Mouse (Mus musculus) lung, embryonic 16.5 days (tissue): ENCODE measurements around the gene Ncbp3. TPM values are rescaled to one million over a fixed set of nuclear protein-coding genes. Genes with fewer than 3 reads are reported as not detected.

ENCODE experiments used
- ATAC-seq: fragments of 200-750 bp; cut with Nextera tagmentation; 2 replicates; pipeline ENCODE4 v1.8.0; 2017; ENCODE audit warnings: low read depth, mild to moderate bottlenecking, moderate library complexity
- H3K27ac ChIP-seq: fragments of 300-500 bp; sonication (generic); 2 replicates; pipeline ENCODE4 v1.5.1; 2014; ENCODE audit warnings: mild to moderate bottlenecking, control low read depth, low read length
- H3K27me3 ChIP-seq: fragments of 300-500 bp; sonication (generic); 2 replicates; pipeline ENCODE4 v1.6.1; 2014; ENCODE audit warnings: low read depth, low read length, mixed read lengths; ENCODE audit not compliant: control insufficient read depth, insufficient read depth
- H3K36me3 ChIP-seq: fragments of 300-500 bp; sonication (generic); 2 replicates; pipeline ENCODE4 v1.6.1; 2014; ENCODE audit warnings: low read length; ENCODE audit not compliant: control insufficient read depth, insufficient read depth
- H3K4me1 ChIP-seq: fragments of 300-500 bp; sonication (generic); replicated peaks from 2 replicates; pipeline ENCODE4 v1.6.1; 2014; ENCODE audit warnings: low read length, mixed read lengths; ENCODE audit not compliant: control insufficient read depth, insufficient read depth
- H3K4me2 ChIP-seq: fragments of 300-500 bp; sonication (generic); 2 replicates; pipeline ENCODE4 v1.6.1; 2014; ENCODE audit warnings: low read depth, low read length, control low read depth
- H3K4me3 ChIP-seq: fragments of 300-500 bp; sonication (generic); 2 replicates; pipeline ENCODE4 v1.5.1; 2014; ENCODE audit warnings: mild to moderate bottlenecking, low read length, control low read depth
- H3K9ac ChIP-seq: fragments of 300-500 bp; sonication (generic); 2 replicates; pipeline ENCODE4 v1.6.1; 2014; ENCODE audit warnings: low read length, control low read depth
- H3K9me3 ChIP-seq: fragments of 300-500 bp; sonication (generic); 2 replicates; pipeline ENCODE4 v1.6.1; 2016; ENCODE audit warnings: low read length; ENCODE audit not compliant: control insufficient read depth
- WGBS: fragments of 180-500 bp; shearing (Covaris S2); extraction: QIAGEN DNeasy Blood & Tissue Kit; methylation state at CpG from one replicate; pipeline ENCODE4 v1.1.7; 2014; 5-methylcytosine and 5-hydroxymethylcytosine counted together
- polyA plus RNA-seq: library from polyadenylated mRNA; unstranded; fragments of >200 nt; fragmentation: Nextera tagmentation; extraction: Ambion mirVana; gene quantifications from 2 replicates; pipeline ENCODE4 v1.2.1, GENCODE M21; 2015

Gene Ncbp3
- polyA plus RNA-seq, 1 experiment from 2014 or later = 11.7 TPM

DNA sequence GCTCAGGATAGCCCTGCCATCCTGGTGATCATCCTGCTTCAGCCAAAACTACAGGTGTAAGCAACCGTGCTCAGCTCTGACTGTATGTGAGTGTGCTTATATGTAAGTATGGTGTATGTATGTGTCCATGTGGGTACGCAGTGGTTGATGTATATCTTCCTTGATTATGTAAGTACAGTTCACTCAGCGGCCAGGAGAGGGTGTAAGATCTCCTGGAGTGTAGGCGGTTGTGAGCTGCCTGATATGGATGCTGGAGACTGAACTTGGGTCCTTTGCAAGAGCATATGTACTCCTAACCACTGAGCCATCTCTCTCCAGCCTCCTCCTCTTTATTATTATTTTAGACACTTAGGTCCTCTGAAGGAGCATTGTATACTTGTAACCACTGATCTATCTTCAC lies 2.8 kb upstream of the Ncbp3 start:
- no peak overlapping the region for H3K9ac ChIP-seq
- no peak for ATAC-seq
- H3K27ac ChIP-seq = no peak overlapping the region
- no peaks in the 10 kb centered on the region for H3K36me3 ChIP-seq
- H3K27me3 ChIP-seq = no peaks in the 10 kb centered on the region
- peaks cover 16% of the 10 kb centered on the region for H3K4me1 ChIP-seq
- 68% methylated on average over 4 of the region's 4 CpGs for WGBS
- no peak overlapping the region for H3K4me3 ChIP-seq
- H3K4me2 ChIP-seq = no peak overlapping the region
- H3K9me3 ChIP-seq = no peaks in the 10 kb centered on the region

GRCm38 (mm10) chr11:73048030-73048876 lies 670 bp downstream of the Ncbp3 start:
- Histone ChIP-seq H3K4me3 (peak overlapping the region; percentile 70), H3K9me3 (no peaks in the 10 kb centered on the region), H3K27ac (peak overlapping the region; percentile 80), H3K27me3 (no peaks in the 10 kb centered on the region), H3K36me3 (peaks cover 7% of the 10 kb centered on the region), H3K9ac (peak overlapping the region; percentile 91), H3K4me1 (peaks cover 16% of the 10 kb centered on the region), H3K4me2 (peak overlapping the region; percentile 83)
- peak; percentile 69 for ATAC-seq
- WGBS = 1% methylated on average over 47 of the region's 55 CpGs

GRCm38 (mm10) chr11:73049335-73049734 lies 1.8 kb downstream of the Ncbp3 start:
- H3K27ac ChIP-seq = no peak overlapping the region
- no peak for ATAC-seq
- H3K27me3 ChIP-seq = no peaks in the 10 kb centered on the region
- H3K4me1 ChIP-seq = peaks cover 16% of the 10 kb centered on the region
- peak overlapping the region; percentile 83 for H3K4me2 ChIP-seq
- no peaks in the 10 kb centered on the region for H3K9me3 ChIP-seq
- no peak overlapping the region for H3K9ac ChIP-seq
- WGBS = 3% methylated on average over 4 of the region's 4 CpGs
- H3K4me3 ChIP-seq = peak overlapping the region; percentile 70; the same call in 1 of the 2 replicates
- H3K36me3 ChIP-seq = peaks cover 18% of the 10 kb centered on the region

DNA sequence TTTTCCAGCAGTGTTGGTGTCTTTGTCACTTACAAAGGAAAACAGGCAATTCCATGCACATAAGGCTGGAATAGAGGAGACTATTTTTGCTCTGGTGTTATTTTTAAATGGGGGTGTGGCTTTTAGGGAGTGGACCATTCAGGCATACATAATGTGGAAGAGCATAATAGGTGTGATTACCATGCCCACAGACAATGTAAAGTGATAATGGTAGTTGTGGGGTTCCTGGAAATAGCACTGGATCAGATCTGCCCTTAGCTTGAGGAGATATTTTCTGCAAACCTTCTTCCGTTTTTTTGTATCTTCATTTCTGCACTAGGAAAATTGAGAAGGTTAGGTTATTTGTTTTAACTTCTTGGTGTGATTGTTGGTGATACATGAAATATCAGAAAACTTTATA lies 5.2 kb downstream of the Ncbp3 start:
- H3K36me3 ChIP-seq = peaks cover 31% of the 10 kb centered on the region
- 79% methylated on average over 1 of the region's 1 CpGs for WGBS
- no peak overlapping the region for H3K9ac ChIP-seq

DNA sequence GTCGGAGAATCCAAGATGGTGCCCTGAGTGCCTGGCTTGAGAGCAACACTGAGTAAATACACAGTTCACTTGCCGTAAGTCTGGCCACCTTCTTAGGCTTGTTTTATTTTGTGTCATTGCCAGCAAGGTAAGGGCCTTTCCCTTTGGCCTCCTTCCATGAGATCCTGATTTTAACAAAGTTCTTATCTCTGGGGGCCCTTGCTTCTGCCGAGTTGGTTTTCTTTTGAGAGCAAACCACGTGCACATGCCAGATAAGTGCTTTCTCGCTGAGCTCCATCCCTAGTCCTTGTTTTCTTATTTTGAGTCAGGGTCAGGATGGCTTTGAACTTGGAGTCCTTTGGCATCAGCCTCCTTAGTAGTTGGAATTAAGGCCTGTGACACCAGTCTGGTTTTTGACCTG lies 10.1 kb downstream of the Ncbp3 start:
- H3K27ac ChIP-seq = no peak overlapping the region
- no peak overlapping the region for H3K4me2 ChIP-seq
- H3K4me1 ChIP-seq = no peaks in the 10 kb centered on the region
- no peaks in the 10 kb centered on the region for H3K9me3 ChIP-seq
- ATAC-seq = no peak
- no peak overlapping the region for H3K4me3 ChIP-seq
- peaks cover 28% of the 10 kb centered on the region for H3K36me3 ChIP-seq
- H3K9ac ChIP-seq = no peak overlapping the region
- H3K27me3 ChIP-seq = no peaks in the 10 kb centered on the region
- WGBS = 47% methylated on average over 5 of the region's 5 CpGs

More for the DNA sequence above, 5.2 kb downstream of the Ncbp3 start:
- no peak overlapping the region for H3K27ac ChIP-seq
- H3K9me3 ChIP-seq = no peaks in the 10 kb centered on the region
- no peak overlapping the region for H3K4me3 ChIP-seq
- no peak for ATAC-seq
- peaks cover 12% of the 10 kb centered on the region for H3K4me1 ChIP-seq
- H3K27me3 ChIP-seq = no peaks in the 10 kb centered on the region
- H3K4me2 ChIP-seq = no peak overlapping the region

- Histone ChIP-seq H3K4me3 (no peak overlapping the region), H3K9me3 (no peaks in the 10 kb centered on the region), H3K4me1 (no peaks in the 10 kb centered on the region), H3K9ac (no peak overlapping the region), H3K4me2 (no peak overlapping the region), H3K36me3 (peaks cover 17% of the 10 kb centered on the region), H3K27ac (no peak overlapping the region), H3K27me3 (no peaks in the 10 kb centered on the region)
- ATAC-seq = no peak
- 70% methylated on average over 3 of the region's 3 CpGs for WGBS
These were observed 12.0 kb downstream of the Ncbp3 start for GRCm38 (mm10) chr11:73059630-73060029.

DNA sequence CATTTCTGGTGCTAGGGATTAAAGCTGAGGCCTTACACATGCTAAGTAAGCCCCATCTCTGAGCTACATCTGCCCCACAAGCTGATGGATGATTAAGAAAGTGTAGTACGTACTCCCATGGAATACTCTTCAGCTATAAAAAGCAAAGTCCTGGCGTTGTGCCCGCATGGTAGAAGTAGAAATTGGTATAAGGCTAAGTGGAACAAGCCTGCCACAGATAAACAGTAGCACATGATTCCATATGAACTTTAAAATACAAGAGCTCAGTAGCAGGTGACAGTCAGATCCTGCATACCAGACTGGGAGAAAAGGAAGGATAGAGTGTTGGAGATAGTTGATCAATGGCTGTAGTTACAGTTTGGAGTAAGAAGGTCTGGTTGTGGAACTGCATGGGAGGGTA lies 13.8 kb downstream of the Ncbp3 start:
- Histone ChIP-seq H3K9me3 (no peaks in the 10 kb centered on the region), H3K27ac (no peak overlapping the region), H3K36me3 (peaks cover 11% of the 10 kb centered on the region), H3K4me1 (no peaks in the 10 kb centered on the region), H3K4me3 (no peak overlapping the region), H3K4me2 (no peak overlapping the region), H3K9ac (no peak overlapping the region), H3K27me3 (no peaks in the 10 kb centered on the region)
- 88% methylated on average over 3 of the region's 3 CpGs for WGBS
- no peak for ATAC-seq

DNA sequence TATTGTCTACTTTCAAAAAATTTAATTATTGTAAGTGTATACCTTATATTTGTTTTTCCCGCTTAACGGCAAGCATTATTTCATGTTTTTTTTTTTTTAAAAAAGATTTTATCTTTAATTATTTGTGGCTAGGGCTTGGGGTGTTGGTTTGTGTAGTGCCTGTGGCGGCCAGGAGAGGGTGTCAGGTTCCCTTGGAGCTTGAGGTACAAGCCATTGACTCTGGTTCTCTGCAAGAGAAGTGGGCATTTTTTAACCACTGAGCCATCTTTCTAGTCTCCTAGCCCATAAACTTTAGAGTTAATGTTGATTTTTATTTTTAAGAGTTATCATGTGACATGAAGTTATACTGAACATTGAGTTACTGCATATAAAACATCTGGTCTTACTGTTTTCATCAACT lies 24.3 kb downstream of the Ncbp3 start:
- ATAC-seq = no peak

GRCm38 (mm10) chr11:73076295-73076694 lies 28.7 kb downstream of the Ncbp3 start:
- Histone ChIP-seq H3K27ac (no peak overlapping the region), H3K4me2 (no peak overlapping the region), H3K27me3 (no peaks in the 10 kb centered on the region), H3K4me1 (no peaks in the 10 kb centered on the region), H3K36me3 (peaks cover 63% of the 10 kb centered on the region), H3K9ac (no peak overlapping the region), H3K4me3 (no peak overlapping the region), H3K9me3 (no peaks in the 10 kb centered on the region)
- ATAC-seq = no peak
- 85% methylated on average over 4 of the region's 4 CpGs for WGBS

More for the DNA sequence above, 24.3 kb downstream of the Ncbp3 start:
- H3K4me3 ChIP-seq = no peak overlapping the region
- H3K4me2 ChIP-seq = no peak overlapping the region
- no peaks in the 10 kb centered on the region for H3K27me3 ChIP-seq
- H3K27ac ChIP-seq = no peak overlapping the region
- 83% methylated on average over 3 of the region's 3 CpGs for WGBS
- H3K9me3 ChIP-seq = no peaks in the 10 kb centered on the region
- H3K9ac ChIP-seq = no peak overlapping the region
- H3K36me3 ChIP-seq = peaks cover 51% of the 10 kb centered on the region
- no peaks in the 10 kb centered on the region for H3K4me1 ChIP-seq
